Mouse (Mus musculus) adrenal gland, adult 2 months (tissue): ENCODE data around the gene Eef1a1. TPM values are rescaled to one million over a fixed set of nuclear protein-coding genes. Genes with fewer than 3 reads are reported as not detected.
"Not testable (repeated sequence)": the region's sequence is repeated elsewhere in the genome, so short reads cannot be mapped to it uniquely, and the experiment has no call there.

Experiments used
- DNase-seq: peaks from one replicate; pipeline ENCODE4 v3.0.0; 2021
- polyA plus RNA-seq: library from polyadenylated mRNA; depleted of rRNA; stranded (reverse); fragments of >200 nt; gene quantifications from 2 replicates; pipeline ENCODE4 v1.2.3, GENCODE M21; 2012
- total RNA-seq, 2 experiments: library from RNA; stranded (reverse); gene quantifications; 2 replicates each; pipeline ENCODE4 v1.2.3; 2021

Eef1a1 gene
- total and polyA plus RNA-seq, 3 experiments: 861 to 9,883 (median 6,873) TPM

GRCm38 (mm10) chr9:78508106-78508786 is 19.3 kb upstream of the Eef1a1 start:
- peak; percentile 69 for DNase-seq

DNA sequence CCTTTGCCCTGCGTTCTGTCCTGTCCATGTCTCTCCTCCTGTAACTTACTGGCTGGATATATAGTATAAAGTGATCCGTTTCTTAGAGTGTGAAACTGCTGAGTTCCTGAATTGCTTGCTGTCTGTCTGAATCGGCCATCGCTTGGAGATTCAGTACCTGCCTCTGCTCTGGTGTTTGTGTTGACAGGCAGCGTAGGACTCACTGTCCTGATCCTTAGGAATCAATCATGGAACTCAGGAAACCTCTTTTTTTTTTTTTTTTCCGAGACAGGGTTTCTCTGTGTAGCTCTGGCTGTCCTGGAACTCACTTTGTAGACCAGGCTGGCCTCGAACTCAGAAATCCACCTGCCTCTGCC is 17.7 kb upstream of the Eef1a1 start:
- no peak for DNase-seq

- no peak for DNase-seq
These were observed 17.2 kb upstream of the Eef1a1 start for GRCm38 (mm10) chr9:78506002-78506721.

DNA sequence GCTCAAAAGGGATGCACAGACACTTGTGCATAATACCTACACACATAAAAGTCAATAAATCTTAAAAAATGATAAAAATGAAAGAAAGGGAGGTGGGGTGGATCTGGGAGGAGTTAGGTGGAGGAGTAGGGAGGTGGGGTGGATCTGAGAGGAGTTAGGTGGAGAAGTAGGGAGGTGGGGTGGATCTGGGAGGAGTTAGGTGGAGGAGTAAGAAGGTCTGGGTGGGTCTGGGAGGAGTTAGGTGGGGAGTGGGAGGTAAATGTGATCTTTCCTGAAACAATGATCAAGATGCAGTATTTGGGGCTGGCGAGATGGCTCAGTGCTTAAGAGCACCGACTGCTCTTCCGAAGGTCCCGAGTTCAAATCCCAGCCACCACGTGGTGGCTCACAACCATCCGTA is 16.3 kb upstream of the Eef1a1 start:
- no peak for DNase-seq

- no peak for DNase-seq
These were observed 15.7 kb upstream of the Eef1a1 start for GRCm38 (mm10) chr9:78504679-78505078.

- DNase-seq: no peak
These were observed 15.2 kb upstream of the Eef1a1 start for GRCm38 (mm10) chr9:78504133-78504532.

- DNase-seq: no peak
These were observed 14.5 kb upstream of the Eef1a1 start for GRCm38 (mm10) chr9:78503223-78504079.

DNA sequence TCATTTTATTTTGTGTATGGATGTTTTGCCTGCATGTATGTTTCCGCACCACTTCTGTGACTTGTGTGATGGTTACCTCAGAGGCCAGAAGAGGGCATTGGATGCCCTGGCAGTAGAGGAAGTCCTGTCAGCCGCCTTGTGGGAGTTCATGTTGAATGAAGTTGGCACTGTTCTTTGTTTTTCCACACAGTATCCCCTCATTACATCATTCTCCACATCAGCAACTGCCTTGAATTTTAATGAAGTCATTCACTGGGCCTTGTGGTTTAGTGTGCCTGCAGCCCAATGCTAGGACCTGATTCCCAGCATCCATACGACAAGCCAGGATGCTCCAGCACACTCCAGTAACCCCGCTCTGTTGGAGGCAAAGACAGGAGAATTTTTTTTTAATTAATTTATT is 12.3 kb upstream of the Eef1a1 start:
- peak; percentile 20 for DNase-seq

- no peak for DNase-seq
These were observed 11.4 kb upstream of the Eef1a1 start for GRCm38 (mm10) chr9:78500386-78500785.

GRCm38 (mm10) chr9:78493171-78493570 is 4.2 kb upstream of the Eef1a1 start:
- no peak for DNase-seq

DNA sequence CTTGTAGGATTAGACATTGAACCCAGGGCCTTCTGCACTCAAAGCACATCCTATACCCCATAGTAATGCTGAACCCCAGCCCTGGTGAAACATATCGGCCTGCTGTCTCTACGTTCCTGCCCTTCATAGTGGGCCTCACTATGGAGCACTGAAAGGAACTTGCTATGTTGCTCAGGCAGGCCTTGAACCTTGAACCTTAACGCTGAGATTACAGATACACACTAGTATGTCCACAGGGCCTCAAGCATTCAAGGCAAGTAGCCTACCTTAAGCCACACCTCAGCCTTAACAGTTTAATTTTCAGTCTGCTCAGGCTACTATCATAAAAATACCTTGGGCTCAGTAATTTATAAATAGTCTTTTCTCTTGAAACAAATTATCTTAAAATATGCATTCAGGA is 3.3 kb upstream of the Eef1a1 start:
- DNase-seq: no peak

GRCm38 (mm10) chr9:78491169-78491568 is 2.2 kb upstream of the Eef1a1 start:
- no peak for DNase-seq

DNA sequence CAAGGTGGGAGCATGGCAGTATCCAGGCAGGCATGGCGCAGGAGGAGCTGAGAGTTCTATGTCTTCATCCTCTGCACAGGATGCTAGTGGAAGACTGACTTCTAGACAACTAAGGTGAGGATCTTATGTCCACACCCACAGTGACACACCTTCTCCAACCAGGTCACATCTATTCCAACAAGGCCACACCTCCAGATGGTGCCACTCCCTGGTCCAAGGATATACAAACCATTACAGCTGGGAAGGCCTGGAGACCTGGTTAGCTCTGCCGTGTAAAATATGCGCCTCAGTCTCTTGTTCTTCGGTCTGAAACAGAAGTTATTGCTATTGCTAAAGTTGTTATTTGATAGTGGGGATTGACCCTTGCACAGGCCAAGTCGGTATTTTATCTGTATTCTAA is 930 bp downstream of the Eef1a1 start:
- DNase-seq: not testable (repeated sequence)

DNA sequence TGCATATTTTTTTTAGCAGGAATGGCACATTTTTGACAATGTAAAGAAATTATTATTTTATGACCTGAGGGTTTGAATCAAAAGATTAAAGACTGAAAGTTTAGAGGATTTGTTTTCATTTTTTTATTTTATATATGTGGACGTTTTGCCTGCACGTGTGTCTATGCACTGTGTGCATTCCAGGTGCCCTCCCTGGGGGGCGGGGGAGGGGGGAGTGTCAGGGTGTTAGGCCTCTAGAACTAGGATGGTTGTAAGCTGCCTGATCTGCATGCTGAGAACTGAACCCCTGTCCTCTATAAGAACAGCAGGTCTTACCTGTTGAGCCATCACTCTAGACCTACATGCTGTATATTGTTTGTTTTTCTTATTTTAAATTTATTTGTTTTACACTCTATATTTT is 4.3 kb downstream of the Eef1a1 start:
- DNase-seq: no peak

DNA sequence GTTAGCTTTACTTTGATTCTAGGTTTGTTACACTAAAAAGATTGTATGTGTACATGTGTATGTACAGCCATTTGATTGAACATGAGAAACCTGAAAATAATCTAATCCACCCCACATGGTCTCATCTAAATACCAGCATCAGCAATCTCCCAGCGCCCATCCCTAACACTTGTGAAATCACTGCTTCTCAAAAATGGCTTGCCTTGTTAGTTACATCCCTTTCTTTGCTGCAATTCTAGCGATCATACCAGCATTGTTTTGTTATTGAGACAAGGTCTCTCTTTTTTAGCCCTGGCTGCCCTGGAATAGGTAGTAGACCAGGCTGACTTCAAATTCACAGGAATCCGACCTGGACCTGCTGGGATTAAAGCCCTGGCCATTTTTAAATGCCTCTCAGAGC is 6.6 kb downstream of the Eef1a1 start:
- peak; percentile 25 for DNase-seq

DNA sequence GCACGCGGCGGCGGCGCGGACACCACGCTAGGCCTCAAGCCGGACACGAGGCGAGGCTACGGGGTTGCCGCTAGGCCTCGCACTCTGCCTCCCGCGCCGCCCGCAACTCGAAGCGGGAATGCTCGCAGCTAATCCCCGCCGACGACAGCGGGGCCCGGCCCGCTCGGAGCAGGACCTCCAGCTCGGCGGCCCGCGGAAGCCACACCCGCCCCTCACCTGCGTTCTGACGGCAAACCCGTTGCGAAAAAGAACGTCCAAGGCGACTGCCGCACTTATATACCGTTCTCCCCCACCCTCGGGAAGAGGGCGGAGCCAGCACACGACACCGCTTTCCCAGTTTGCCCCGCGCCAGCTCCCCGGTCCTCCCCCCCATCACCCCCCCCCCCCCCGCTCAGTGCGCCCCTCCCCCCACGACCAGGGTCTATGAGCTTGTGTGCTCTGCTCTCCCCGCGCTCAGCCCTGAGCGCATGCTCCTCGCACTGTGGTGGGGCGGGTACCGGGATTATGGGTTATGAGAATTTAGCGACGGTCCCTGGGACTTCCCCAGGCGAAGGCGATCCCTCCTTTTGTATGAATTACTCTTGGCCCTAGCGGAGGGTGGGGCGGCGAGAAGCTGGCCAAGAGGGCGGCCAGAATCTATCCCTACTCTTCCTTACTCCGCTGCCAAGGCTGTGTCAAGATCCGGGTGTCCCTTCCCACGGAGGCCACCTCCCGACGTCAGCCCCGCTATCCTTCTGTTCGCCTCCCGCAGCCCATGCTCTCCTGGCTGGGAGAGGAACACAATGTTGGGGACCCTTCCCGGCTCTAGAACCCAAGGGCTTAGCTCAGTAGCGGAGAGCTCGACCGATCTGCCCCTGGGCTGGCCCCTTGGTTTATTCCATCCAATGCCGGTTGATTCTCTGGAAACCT is 7.3 kb downstream of the Eef1a1 start:
- DNase-seq: peak; percentile 98

- peak; percentile 85 for DNase-seq
These were observed 8.1 kb downstream of the Eef1a1 start for GRCm38 (mm10) chr9:78480706-78481358.

- peak; percentile 24 for DNase-seq
These were observed 8.7 kb downstream of the Eef1a1 start for GRCm38 (mm10) chr9:78480227-78480626.

DNA sequence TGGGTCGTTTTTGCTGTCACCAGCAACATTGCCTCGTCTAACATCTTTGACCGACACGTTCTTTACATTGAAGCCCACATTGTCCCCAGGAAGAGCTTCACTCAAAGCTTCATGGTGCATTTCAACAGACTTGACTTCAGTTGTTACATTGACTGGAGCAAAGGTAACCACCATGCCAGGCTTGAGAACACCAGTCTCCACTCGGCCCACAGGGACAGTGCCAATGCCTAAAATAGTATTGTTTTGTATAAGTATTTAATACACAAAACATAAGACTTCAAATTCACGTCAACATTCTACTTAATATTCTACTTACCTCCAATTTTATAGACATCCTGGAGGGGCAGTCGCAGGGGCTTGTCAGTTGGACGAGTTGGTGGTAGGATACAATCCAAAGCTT is 9.6 kb downstream of the Eef1a1 start:
- not testable (repeated sequence) for DNase-seq

DNA sequence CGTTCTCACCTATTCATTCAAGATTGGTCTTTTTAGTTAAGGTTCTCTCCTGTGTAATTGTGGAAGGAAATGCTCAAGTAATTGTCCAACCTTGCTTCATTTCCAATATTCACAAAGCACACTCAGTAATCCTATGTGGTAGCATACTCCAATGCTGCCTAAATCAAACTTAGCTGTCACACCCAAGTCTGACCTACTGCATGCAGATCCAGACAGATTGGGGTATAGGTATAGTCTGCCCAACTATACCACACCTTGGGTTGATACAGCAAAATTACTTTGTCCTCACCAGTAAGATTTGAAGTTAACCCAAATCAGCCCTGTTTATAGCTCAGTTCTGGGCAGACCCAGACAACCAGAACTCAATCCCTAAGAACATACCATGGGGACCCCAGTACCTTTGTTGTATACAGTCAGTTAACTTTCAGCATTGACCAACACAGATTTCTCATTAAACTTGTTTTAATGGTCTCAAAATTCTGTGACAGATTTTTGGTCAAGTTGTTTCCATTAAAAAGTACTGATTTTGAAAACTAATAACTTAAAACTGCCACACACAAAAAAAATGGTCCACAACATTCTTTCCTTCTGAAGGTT is 10.8 kb downstream of the Eef1a1 start:
- DNase-seq: not testable (repeated sequence)

GRCm38 (mm10) chr9:78477021-78477551 is 11.9 kb downstream of the Eef1a1 start:
- DNase-seq: no peak
